Mouse (Mus musculus) erythroblast, embryonic 14.5 days (primary cell): ENCODE results near the gene Fkbp11.

Experiments used
- GATA1 ChIP-seq: IDR thresholded peaks from 2 replicates; pipeline ENCODE4 v1.6.1; 2012; ENCODE audit warnings: low read length, inconsistent platforms, mixed read lengths
- TAL1 ChIP-seq: IDR thresholded peaks from 3 replicates; pipeline ENCODE4 v1.6.1; 2012; ENCODE audit warnings: low read length, inconsistent platforms, mixed read lengths

DNA sequence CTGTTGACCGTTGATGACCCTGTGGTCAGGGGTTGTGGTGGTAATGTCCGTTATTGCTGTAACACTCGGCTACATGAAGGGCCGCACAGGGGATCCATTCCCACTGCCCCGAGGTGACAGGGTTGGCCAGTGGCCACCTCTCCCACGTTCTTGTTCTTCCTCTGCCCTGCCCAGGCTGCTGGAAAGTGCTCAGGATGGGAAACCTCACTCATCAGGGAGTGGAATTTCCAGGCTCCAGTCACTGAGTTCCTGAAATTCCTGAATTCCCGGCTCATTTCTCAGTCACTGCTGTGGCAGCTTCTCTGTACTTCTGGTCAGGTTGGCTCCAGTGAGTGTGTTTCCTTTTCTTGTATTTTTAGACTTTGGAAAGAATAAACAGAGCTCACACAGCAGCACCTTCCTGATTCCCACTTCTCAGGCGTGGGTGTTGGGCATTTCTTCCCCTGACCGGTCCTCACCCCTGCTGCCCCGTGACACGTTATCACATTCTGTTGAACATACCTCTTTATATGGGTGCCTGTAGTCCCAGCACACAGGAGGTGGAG, 35.8 kb downstream of the Fkbp11 start:
- TF ChIP-seq GATA1: no peak
- no peak for TF ChIP-seq TAL1
